Mouse (Mus musculus): ENCODE results near the gene Stk11ip. TPM values are rescaled to one million over a fixed set of nuclear protein-coding genes. Genes with fewer than 3 reads are reported as not detected.

Gene Stk11ip
- polyA plus RNA-seq, 1 experiment from 2014 or later: 15.6 TPM

GRCm38 (mm10) chr1:75519576-75519975 is 1.8 kb upstream of the Stk11ip start:
- Histone ChIP-seq H3K27me3 (replicated peaks; ENCODE audit: control insufficient read depth, insufficient read depth, low read length) (no peaks in the 10 kb centered on the region), H3K27ac (ENCODE audit: low read depth, low read length) (no peak overlapping the region), H3K4me2 (no peak overlapping the region), H3K4me3 (ENCODE audit: low read depth, low read length) (no peak overlapping the region), H3K9ac (ENCODE audit: low read depth, low read length) (no peak overlapping the region), H3K4me1 (replicated peaks; ENCODE audit: control insufficient read depth, insufficient read depth, low read length) (peaks cover 3% of the 10 kb centered on the region; the same call in 1 of the 2 replicates), H3K36me3 (ENCODE audit: control insufficient read depth, insufficient read depth, low read length) (no peaks in the 10 kb centered on the region), H3K9me3 (ENCODE audit: control insufficient read depth, low read length) (no peaks in the 10 kb centered on the region)
- ATAC-seq (replicated peaks; ENCODE audit: low FRiP score): no peak
- DNase-seq (ENCODE audit: low spot score): no peak
- WGBS: 70% methylated on average over 5 of the region's 5 CpGs

- WGBS: 74% methylated on average over 7 of the region's 7 CpGs
- Histone ChIP-seq H3K27ac (ENCODE audit: low read depth, low read length) (no peak overlapping the region), H3K9ac (ENCODE audit: low read depth, low read length) (no peak overlapping the region), H3K27me3 (replicated peaks; ENCODE audit: control insufficient read depth, insufficient read depth, low read length) (no peaks in the 10 kb centered on the region), H3K4me2 (no peak overlapping the region), H3K4me3 (ENCODE audit: low read depth, low read length) (no peak overlapping the region), H3K36me3 (ENCODE audit: control insufficient read depth, insufficient read depth, low read length) (peaks cover 7% of the 10 kb centered on the region; the same call in 1 of the 2 replicates), H3K4me1 (replicated peaks; ENCODE audit: control insufficient read depth, insufficient read depth, low read length) (peaks cover 3% of the 10 kb centered on the region; the same call in 1 of the 2 replicates), H3K9me3 (ENCODE audit: control insufficient read depth, low read length) (no peaks in the 10 kb centered on the region)
- DNase-seq (ENCODE audit: low spot score): no peak
- no peak for ATAC-seq (replicated peaks; ENCODE audit: low FRiP score)
Observed at GRCm38 (mm10) chr1:75524679-75525078, 3.4 kb downstream of the Stk11ip start.

GRCm38 (mm10) chr1:75530546-75530945 is 9.2 kb downstream of the Stk11ip start:
- Histone ChIP-seq H3K36me3 (ENCODE audit: control insufficient read depth, insufficient read depth, low read length) (peaks cover 11% of the 10 kb centered on the region; the same call in 1 of the 2 replicates), H3K9me3 (ENCODE audit: control insufficient read depth, low read length) (no peaks in the 10 kb centered on the region), H3K4me1 (replicated peaks; ENCODE audit: control insufficient read depth, insufficient read depth, low read length) (no peaks in the 10 kb centered on the region), H3K4me3 (ENCODE audit: low read depth, low read length) (no peak overlapping the region), H3K27me3 (replicated peaks; ENCODE audit: control insufficient read depth, insufficient read depth, low read length) (no peaks in the 10 kb centered on the region), H3K27ac (ENCODE audit: low read depth, low read length) (no peak overlapping the region), H3K9ac (ENCODE audit: low read depth, low read length) (no peak overlapping the region), H3K4me2 (no peak overlapping the region)
- WGBS: 86% methylated on average over 4 of the region's 4 CpGs
- no peak for DNase-seq (ENCODE audit: low spot score)
- no peak for ATAC-seq (replicated peaks; ENCODE audit: low FRiP score)

GRCm38 (mm10) chr1:75532280-75533172 is 11.2 kb downstream of the Stk11ip start:
- H3K4me3 ChIP-seq (ENCODE audit: low read depth, low read length): no peak overlapping the region
- 84% methylated on average over 19 of the region's 19 CpGs for WGBS
- no peak overlapping the region for H3K9ac ChIP-seq (ENCODE audit: low read depth, low read length)
- no peak overlapping the region for H3K4me2 ChIP-seq
- H3K9me3 ChIP-seq (ENCODE audit: control insufficient read depth, low read length): no peaks in the 10 kb centered on the region
- H3K27ac ChIP-seq (ENCODE audit: low read depth, low read length): no peak overlapping the region
- DNase-seq (ENCODE audit: low spot score) (no peak), ATAC-seq (replicated peaks; ENCODE audit: low FRiP score) (no peak)
- H3K4me1 ChIP-seq (replicated peaks; ENCODE audit: control insufficient read depth, insufficient read depth, low read length): no peaks in the 10 kb centered on the region
- peaks cover 17% of the 10 kb centered on the region; the same call in 1 of the 2 replicates for H3K36me3 ChIP-seq (ENCODE audit: control insufficient read depth, insufficient read depth, low read length)
- H3K27me3 ChIP-seq (replicated peaks; ENCODE audit: control insufficient read depth, insufficient read depth, low read length): no peaks in the 10 kb centered on the region

- Histone ChIP-seq H3K4me3 (ENCODE audit: low read depth, low read length) (no peak overlapping the region), H3K27ac (ENCODE audit: low read depth, low read length) (no peak overlapping the region), H3K27me3 (replicated peaks; ENCODE audit: control insufficient read depth, insufficient read depth, low read length) (no peaks in the 10 kb centered on the region), H3K9me3 (ENCODE audit: control insufficient read depth, low read length) (no peaks in the 10 kb centered on the region), H3K9ac (ENCODE audit: low read depth, low read length) (no peak overlapping the region), H3K4me1 (replicated peaks; ENCODE audit: control insufficient read depth, insufficient read depth, low read length) (no peaks in the 10 kb centered on the region), H3K4me2 (no peak overlapping the region), H3K36me3 (ENCODE audit: control insufficient read depth, insufficient read depth, low read length) (peaks cover 14% of the 10 kb centered on the region; the same call in 1 of the 2 replicates)
- 86% methylated on average over 19 of the region's 19 CpGs for WGBS
- ATAC-seq (replicated peaks; ENCODE audit: low FRiP score): no peak
- DNase-seq (ENCODE audit: low spot score): no peak
Observed at GRCm38 (mm10) chr1:75533325-75534252, 12.3 kb downstream of the Stk11ip start.

- DNase-seq (ENCODE audit: low spot score): no peak
- H3K27ac ChIP-seq (ENCODE audit: low read depth, low read length): no peak overlapping the region
- 69% methylated on average over 2 of the region's 2 CpGs for WGBS
Observed at GRCm38 (mm10) chr1:75537587-75537986, 16.3 kb downstream of the Stk11ip start.

GRCm38 (mm10) chr1:75538597-75539190 is 17.4 kb downstream of the Stk11ip start:
- Histone ChIP-seq H3K4me2 (no peak overlapping the region), H3K9me3 (ENCODE audit: control insufficient read depth, low read length) (no peaks in the 10 kb centered on the region), H3K27ac (ENCODE audit: low read depth, low read length) (no peak overlapping the region), H3K4me3 (ENCODE audit: low read depth, low read length) (no peak overlapping the region), H3K4me1 (replicated peaks; ENCODE audit: control insufficient read depth, insufficient read depth, low read length) (no peaks in the 10 kb centered on the region), H3K36me3 (ENCODE audit: control insufficient read depth, insufficient read depth, low read length) (peaks cover 14% of the 10 kb centered on the region; the same call in 1 of the 2 replicates), H3K27me3 (replicated peaks; ENCODE audit: control insufficient read depth, insufficient read depth, low read length) (no peaks in the 10 kb centered on the region), H3K9ac (ENCODE audit: low read depth, low read length) (no peak overlapping the region)
- ATAC-seq (replicated peaks; ENCODE audit: low FRiP score) (no peak), DNase-seq (ENCODE audit: low spot score) (no peak)
- WGBS: 75% methylated on average over 9 of the region's 9 CpGs

More at GRCm38 (mm10) chr1:75537587-75537986, 16.3 kb downstream of the Stk11ip start:
- Histone ChIP-seq H3K4me2 (no peak overlapping the region), H3K4me3 (ENCODE audit: low read depth, low read length) (no peak overlapping the region), H3K27me3 (replicated peaks; ENCODE audit: control insufficient read depth, insufficient read depth, low read length) (no peaks in the 10 kb centered on the region), H3K36me3 (ENCODE audit: control insufficient read depth, insufficient read depth, low read length) (peaks cover 14% of the 10 kb centered on the region; the same call in 1 of the 2 replicates), H3K9me3 (ENCODE audit: control insufficient read depth, low read length) (no peaks in the 10 kb centered on the region), H3K4me1 (replicated peaks; ENCODE audit: control insufficient read depth, insufficient read depth, low read length) (no peaks in the 10 kb centered on the region), H3K9ac (ENCODE audit: low read depth, low read length) (no peak overlapping the region)
- ATAC-seq (replicated peaks; ENCODE audit: low FRiP score): no peak

- no peak overlapping the region for H3K9ac ChIP-seq (ENCODE audit: low read depth, low read length)
- peaks cover 14% of the 10 kb centered on the region for H3K27me3 ChIP-seq (replicated peaks; ENCODE audit: control insufficient read depth, insufficient read depth, low read length)
- DNase-seq (ENCODE audit: low spot score) (no peak), ATAC-seq (replicated peaks; ENCODE audit: low FRiP score) (no peak)
- H3K4me2 ChIP-seq: no peak overlapping the region
- H3K4me3 ChIP-seq (ENCODE audit: low read depth, low read length): no peak overlapping the region
- no peak overlapping the region for H3K27ac ChIP-seq (ENCODE audit: low read depth, low read length)
- H3K36me3 ChIP-seq (ENCODE audit: control insufficient read depth, insufficient read depth, low read length): peaks cover 4% of the 10 kb centered on the region; the same call in 1 of the 2 replicates
- WGBS: 80% methylated on average over 7 of the region's 7 CpGs
- H3K9me3 ChIP-seq (ENCODE audit: control insufficient read depth, low read length): no peaks in the 10 kb centered on the region
- no peaks in the 10 kb centered on the region for H3K4me1 ChIP-seq (replicated peaks; ENCODE audit: control insufficient read depth, insufficient read depth, low read length)
Observed at GRCm38 (mm10) chr1:75541496-75541895, 20.2 kb downstream of the Stk11ip start.
